Mouse (Mus musculus): ENCODE results near the gene Gm16430. TPM values are rescaled to one million over a fixed set of nuclear protein-coding genes. Genes with fewer than 3 reads are reported as not detected.
"Not testable (repeated sequence)": the region's sequence is repeated elsewhere in the genome, so short reads cannot be mapped to it uniquely, and the experiment has no call there.

The Gm16430 gene
- polyA plus RNA-seq (2012; ENCODE audit: insufficient read depth, low replicate concordance) = not detected in 2 replicates

GRCm38 (mm10) chrX:54621911-54622310 lies at the start of gene Gm16430:
Gm16430 (plus strand) TSS chrX:54622211.
- H3K36me3 ChIP-seq (replicated peaks; ENCODE audit: low read length); H3K4me3 ChIP-seq (replicated peaks); H3K27me3 ChIP-seq (replicated peaks); H3K9me3 ChIP-seq; H3K4me1 ChIP-seq: not testable (repeated sequence)

Other genes with a start within 250 kb of the Gm16430 start
- not detected in 2 replicates for gene Gm16405, start 91.0 kb upstream of the Gm16430 start, polyA plus RNA-seq (2012; ENCODE audit: insufficient read depth, low replicate concordance)

Data from megakaryocyte, embryonic 14.5 days (primary cell).